Mouse (Mus musculus) lung, postnatal 14 days (tissue): ENCODE data around the gene Ift46.

Experiments used
- DNase-seq: peaks from one replicate; pipeline ENCODE4 v3.0.0; 2021

The Ift46 gene

DNA sequence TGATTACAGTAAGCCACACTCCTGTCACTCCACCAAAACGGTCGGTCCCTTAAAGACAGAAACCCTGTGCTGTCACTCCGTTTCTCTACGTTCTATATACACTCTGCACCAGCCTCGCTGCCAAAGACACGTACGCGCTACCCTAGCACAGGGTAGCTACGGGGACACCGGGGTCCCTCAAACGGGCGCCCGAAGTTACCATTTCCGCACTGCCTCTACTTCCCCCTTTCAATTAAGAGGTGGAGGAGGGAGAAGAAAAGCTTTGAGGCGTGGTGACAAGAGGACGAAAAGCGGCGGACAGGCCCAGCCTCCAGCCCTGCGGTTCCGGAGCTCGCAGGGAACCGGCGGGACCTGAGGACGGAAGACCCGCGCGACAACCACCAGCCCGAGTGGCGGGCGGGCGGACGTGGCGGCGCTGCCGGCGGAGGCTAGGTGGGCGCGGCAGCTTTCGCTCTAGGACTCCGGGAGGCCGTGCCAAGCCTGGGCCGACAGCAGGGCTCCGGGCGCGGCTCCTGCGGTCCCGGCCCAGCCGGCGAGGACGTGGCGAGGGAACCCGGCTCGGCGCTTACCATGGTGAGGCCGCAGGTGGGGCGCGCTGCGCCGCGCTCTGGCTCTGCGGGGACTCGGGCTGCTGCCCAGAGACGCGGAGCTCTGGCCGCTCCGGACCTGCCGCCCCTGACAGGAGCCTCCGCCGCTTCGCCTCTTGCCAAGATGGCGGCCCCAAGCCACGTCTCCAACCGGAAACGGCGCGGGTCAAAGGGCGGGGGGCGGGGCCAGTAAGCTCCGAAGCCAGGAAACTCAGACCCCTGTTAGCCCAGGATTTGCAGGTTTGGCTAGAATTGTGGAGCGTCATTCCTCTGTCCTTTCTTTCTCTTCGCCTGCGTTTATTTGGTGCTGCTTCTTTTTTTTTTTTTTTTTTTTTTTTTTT, at the start of gene Ift46, which contains the start of gene Arcn1:
TSS of gene Ift46 (plus strand) at position 808 of the 928 bp plus-strand sequence.
TSS of gene Arcn1 (minus strand) at position 745 of the 928 bp plus-strand sequence.
- DNase-seq: peak; percentile 84

DNA sequence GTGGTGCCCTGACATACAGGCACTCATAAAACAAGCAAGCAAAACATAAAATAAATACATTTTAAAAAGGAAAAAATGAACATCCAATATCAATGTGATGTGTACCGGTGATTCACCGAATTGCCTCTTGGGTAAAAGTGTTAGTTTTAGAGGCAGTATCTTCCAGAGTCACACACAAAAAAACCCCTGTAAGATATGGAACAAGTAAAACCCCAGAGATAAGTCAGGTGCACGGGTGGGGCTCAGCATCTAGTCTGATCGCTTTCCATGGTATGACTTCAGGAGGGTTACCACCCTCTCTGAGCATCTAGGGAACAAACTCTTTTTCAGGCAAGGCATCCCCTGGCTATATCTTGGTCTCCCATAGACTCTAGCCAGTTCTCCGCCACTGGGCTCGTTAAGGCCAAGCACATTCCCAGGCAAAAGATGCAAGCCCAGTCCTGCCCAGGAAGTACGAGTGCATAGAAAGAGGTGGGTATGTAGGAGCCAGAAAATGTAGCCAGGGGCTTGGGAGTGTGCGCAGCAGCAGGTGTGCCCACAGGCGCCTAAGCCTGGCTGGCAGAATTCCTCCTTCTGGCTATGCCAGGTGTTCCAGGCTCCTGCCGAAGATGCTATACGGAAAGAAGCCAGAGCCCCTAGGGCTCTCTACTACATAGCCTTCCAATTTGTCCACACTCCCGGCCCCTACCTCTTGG, 48.6 kb upstream of the Ift46 start:
- no peak for DNase-seq

DNA sequence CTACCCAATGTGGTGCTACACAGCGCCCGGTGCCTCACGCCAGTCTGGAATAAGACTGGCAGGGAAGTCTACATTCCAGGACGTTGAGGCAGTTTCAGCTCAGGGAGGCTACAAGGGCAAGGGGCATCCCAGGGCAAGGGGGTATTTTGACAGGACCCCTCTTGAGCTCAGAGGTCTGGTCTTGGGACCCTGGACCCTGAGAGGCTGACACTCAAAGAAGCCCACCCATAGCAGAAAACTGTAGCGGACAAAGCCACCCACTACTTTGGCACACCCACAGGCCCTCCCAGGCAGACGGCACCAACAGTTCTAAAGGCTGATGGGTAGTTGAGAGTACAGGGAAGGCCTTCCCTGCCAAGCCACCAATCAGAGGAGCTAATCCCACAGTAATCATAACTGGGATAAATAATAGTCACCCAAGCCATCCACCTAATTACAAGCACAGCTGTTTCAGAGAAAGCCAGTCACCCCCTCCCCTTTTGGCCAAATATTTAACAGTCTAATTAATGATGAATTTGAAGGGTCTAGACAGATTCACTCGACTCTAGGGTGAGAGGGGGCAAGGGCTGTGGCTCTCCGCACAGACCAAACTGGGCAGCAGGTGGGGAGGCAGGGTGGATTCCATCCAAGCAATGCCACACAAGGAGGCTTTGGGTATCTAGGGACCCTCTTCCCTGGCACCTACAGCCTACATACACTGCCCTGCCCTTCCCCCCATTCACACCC, 47.9 kb upstream of the Ift46 start:
- no peak for DNase-seq

DNA sequence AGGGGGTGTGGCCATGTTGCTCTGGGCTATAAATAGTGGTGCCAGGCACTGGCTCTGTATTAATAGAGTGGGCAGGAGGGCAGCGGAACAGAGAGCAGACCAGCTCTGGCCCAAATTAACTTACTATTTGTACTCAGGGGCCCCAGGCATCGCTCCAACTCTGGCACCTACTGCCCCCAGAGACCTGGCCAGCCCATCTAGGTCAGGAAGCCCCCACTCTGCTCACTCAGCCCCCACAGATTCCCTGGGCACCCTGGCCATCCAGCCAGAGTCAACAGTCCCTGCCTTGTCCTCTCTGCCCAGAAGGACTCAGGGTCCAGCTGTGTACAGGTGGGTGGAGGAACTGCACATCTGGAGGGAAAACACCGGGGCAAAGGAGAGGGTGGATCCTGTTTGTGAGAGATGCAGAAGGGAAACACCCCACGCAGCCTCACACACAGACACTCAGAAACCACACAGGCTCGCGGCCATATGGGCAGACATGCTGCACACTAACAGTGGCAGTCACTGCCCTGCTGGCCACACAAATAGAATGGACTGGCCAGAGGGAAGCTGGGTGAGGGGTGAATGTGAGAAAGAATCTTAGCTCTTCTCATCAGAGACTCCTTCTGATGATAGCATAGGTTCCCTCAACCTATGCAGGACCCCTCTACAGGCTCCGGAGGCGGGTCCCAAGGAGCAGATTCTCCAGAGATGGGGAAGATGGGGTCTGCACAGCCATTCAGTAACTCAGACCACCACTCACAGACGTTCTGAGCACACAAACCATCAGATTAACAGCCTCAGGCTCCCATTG, 47.2 kb upstream of the Ift46 start:
- no peak for DNase-seq

DNA sequence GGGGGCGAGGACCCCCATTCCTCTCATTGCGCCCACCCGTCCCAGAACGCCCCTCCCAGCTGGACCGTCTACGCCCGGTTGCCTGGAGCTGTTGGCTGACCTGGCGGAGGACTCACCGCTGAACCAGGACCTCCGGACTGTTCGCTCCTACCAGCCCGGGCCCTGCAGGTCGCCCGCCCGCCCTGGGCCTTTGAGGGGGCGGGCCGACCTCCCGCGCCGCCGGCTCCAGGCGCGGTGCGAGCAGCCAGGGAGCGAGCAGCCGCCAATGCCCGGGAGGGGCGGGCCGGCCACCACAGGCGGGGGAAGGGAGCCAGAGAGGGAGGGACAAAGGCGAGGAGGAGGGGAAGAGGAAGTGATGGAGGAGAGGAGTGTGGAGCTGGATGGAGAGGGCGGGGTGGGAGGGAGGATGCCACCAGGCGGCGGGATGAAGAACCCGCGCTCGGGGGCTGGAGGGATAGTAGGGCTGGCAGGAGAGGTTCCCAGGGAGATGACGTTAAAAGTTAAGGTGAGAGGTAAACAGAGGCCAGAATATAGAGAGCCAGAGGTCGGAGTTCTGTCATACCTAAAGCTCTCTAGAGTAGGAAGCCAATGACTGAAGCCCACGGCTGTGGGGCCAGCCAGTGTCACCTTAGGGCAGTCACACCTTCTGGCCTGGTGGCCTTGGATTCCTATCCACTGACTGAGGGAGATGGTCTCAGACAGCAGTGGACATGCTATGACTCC, 46.4 kb upstream of the Ift46 start:
- peak; percentile 86 for DNase-seq

DNA sequence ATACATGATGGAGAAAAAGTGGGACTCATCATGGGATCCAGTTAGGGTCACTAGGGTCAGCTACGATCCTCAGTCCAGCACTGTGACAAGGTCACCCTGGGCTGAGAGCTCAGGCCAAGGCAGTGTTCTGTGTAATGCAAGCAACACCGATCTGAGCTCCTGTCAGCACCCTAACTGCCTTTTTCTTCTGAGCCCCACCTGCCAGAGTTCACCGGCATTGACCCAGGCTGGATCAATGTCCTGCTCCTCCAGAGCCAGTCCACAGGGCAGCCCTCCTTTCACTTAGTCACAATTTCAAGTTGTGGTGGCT, 45.9 kb upstream of the Ift46 start:
- no peak for DNase-seq

DNA sequence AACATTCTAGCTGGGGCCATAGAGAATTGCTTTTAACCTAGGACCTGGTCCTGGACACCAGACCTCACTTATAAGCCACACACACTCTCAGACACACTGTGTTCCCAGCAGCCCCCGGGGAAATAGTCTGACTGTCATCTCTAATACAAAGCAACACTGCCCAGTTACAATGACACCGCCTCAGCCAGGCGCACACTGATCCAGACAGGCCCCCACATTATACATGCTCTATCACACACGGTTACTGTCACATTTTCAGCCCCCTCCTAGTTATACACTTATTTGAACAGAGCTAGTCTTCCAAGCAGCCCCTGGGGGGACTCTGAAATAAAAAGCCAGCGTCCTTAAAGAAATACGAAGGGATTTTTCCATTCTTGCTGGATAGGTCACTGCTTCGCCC, 45.1 kb upstream of the Ift46 start:
- DNase-seq: no peak

DNA sequence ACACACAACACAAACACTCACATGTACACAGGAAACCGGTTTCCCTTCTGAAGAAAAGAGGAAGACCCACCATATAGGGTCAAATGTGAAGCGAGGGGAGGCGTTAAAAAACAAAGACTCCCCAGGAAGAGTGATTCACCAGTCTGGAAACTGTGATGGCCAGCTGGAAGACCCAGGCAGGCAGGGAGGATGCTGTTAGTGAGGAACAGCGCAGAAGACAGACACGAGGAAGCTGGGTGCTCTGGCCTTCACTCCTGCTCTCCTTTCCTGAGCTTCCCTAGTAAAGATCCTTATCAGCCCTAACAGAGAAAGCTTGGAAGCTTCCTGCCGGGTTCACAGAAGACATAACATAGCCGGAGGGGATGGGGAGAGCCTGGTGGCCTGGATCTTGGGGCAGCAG, 44.7 kb upstream of the Ift46 start:
- no peak for DNase-seq

DNA sequence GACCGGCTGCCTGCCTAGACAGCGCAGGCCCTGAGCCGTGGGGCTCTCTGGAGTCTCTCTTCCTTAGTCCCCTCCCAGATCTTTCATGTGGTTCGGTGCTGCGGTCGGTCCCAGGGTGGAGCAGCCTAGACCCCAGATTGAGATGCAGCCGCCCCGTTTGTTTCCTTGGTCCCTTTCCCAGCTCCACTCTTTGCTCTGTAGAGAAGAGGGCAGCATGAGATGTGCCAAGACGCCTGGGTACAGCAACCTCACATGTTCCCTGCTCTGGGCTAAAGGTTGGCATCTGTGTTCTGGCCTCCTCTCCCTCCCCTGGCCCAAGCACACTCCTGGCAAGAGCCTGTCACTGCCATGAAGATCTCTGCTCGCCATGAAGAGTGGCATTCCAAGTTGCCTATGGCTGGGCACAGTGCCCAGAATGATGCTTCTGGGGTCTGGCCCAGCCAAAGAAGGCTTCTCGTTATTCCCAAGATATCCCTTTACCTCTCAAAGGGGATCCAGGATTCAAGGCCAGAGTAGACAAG, 44.1 kb upstream of the Ift46 start:
- DNase-seq: no peak

DNA sequence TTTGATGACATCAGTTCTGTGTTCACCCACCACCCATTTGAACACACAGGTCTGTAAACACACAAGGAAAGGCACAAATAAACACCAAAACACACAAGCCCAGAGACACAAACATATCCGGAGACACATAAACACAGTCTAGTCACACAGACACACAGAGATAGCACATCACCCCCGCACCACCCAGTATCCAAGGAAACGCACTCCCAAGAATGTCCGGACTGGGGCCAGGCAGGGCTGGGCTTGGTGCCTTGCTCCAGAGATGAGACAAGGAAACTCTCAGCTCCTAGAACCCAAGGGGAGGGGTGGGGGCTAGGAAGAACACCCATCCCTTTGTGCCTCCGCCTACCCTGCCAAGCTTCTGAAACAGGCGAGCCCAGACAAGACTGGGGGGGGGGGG, 43.5 kb upstream of the Ift46 start:
- DNase-seq: peak; percentile 74

DNA sequence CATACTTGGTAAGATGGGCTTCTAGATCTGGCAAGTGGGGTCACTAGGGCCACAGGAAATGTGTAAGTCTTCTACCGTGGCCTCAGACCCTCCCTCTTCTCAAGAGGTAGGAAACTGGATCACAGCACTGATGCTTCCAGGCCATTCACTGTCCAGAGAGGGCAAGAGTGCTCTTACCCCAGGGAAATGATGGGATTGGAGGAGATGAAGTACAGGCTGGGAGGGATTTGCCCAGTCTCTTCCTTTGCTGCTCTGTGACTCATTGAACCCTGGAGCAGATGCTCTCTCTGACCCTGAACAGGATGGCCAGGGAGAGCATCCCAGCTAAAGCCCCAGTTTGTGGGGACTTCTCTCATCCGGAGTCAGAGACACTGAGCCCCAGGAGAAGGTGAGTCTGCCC, 43.0 kb upstream of the Ift46 start:
- DNase-seq: no peak

DNA sequence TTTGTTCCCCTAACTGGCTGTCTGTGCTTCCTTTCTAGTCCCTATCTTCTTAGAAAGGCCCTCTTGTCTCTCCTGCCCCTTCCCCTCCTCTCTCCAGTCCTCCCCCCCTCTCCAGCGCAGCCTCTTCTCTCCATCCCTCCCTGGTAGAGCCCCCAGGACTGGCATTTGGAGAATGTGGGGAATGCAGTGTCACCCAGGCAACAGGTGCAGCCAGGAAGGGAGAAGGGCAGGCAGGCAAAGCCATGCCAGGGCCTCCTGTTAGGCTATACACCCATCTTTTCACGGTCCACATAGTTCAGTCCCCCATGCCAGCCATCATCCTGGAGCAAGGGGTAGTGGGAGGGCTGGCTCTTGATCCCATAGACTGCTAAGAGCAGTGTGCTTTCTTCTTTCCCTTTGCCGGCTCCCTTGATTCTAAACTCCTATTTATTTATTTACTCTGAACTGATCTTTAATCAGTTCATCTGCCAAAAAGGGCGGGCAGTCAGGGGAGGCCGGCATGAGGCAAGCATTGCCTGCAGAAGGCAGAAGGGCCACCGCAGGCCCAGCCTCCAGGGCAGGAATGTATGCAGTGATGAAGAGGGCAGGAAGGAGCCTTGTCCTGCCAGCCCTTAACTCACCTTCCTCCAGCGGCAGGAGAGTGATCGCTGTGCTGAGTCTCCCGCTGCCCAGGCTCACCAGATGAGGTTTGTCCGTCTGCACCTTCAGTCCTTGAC, 41.1 kb upstream of the Ift46 start:
- DNase-seq: no peak

DNA sequence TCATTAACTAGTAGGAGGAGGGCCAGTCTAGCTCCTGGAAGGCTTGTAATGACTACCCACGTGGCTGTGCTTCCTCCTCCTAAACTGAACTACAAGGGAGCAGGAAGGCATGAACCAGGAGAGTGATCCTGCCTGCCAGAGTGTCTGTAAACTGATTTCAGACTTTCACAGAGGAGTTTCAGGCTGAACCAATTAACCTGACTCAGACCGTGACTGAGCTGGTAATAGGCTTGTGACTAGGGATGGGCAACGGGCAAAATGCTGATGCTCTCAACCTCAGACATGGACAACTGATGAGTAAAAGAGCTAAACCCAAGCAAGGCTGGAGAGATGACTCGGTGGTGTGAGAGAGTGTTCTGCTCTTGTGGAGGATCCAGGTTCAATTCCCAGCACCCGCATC, 40.3 kb upstream of the Ift46 start:
- no peak for DNase-seq

DNA sequence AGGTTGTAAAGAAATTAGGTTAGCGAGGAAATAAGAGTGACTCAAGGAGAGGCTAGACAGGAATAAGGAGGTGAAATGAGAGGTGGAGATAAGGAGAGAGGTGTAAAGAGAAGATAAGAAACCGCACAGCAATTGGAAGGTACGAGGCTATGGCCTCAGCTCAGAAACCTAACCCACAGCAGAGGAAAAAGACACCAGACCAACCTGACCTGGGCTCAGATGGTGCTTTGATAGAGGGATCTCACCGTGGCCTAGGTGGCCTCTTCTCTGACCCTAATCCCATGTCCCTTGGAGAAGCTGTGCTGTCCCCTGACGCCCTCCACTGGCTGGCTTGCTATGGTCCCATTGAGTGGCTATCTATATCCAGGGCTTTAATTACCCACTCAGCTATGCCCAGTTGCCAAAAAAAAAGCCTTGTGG, 35.6 kb upstream of the Ift46 start:
- no peak for DNase-seq

DNA sequence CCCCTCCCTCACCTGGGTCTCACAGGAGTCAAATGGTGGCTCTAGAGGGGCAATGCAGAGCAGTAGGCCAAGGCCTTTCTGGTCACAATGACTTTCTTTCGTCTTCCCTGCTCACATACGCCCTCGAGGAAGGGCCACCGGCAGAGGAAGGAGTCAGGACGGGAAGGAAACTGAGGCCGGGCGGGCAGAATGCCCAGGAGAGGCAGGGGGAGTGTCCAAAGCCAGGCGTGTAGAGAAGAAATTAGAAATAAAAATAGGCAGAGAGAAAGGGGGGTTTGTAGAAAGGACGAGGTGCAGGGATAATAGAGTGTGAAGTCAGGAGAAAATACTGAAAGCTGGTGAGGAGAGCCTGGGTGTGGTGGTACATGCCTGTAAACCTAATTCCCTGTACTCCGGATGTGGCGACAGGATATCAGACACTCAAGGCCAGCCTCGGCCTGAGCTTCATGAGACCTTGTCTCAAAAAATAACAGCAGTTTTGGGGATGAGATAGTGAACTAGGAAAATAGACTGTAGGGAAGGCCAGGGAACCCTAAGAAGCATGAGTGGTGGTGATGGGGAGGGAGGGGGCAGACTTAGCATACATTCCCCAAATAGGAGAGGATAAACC, 34.7 kb upstream of the Ift46 start:
- DNase-seq: peak; percentile 57

DNA sequence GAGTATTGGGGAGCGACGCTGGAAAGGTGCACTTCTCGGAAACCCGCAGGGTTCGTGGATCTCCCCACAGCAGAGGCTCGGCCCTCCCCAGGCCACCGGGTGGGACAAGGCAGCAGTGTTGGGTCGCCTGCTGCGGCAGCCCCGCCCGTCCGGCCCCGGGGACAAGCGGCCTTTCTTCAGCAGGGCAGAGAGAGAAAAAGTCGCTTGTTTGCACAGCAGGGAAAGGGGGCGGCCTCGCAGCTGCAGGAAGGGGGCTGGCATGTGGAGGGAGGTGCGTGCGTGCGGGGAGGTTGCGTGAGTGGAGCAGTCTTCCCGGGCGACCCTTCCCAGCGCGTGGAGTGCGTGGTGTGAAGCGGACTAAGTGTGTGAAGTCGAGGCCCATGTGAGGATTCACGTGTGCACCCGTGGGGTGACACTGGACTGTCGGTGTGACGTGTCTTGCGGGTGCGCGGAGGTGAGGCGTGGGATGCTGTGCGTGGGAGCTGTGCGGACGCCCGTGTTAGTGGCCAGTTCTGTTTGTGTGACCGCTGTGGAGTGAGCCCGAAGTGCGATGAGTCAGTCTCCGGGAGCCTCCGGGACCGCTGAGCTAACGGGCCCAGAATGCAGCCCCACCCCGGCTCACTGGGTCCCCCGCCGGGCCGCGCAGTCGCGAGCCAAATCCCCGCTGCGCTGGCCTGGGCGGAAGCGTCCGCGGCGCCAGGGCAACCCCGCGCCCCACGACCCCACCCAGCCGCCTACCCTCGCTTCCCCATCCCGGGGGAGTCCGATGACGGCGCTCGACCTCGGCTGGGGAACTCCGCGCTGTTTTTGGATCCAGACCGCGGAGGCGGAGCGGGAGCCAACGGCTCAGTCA, 33.8 kb upstream of the Ift46 start:
- peak; percentile 69 for DNase-seq

DNA sequence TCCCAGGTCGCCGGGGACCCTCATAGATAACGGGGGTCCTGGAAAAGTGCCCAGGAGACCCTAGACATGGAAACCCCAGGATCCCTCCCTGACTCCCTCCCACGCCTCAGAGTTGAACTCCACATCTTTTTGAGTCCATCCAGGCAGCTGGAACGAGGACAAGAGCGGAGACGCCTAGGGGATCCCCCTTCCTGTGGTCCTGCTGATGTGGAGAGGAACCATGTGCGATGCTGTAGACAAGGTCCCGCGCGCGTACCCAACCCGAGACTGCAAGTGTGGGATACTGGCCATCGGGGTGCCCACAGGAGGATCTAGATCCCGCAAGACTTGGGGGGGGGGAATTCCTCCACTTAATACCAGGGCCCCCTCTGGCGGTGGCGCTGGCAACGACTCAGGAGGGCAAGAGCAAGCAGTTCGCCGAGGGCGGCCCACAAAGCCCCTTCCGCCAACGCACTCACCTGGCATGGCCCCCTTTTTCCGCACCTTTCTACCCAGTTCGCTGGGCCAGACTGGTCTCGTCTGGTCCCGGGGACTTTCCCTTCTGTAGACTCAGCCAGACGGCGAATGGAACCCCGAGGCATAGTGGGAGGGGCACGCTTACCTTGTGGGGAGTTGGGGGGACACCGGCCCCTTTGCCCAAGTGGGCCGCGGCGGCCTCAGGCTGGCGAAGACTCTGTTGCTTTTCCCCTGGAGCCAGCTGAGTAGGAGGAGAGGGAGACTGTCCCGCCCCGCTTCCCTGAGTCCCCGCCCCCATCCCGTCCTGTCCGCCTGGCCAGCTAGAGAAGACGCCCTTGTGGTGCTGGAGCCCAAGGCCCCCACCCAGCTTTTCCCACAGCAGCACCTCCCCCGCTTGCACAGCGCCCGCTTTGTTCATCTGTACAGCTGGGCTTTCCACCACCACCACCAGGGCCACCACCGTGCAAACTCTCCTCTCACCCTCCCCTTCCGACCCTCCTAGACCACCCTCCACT, 32.9 kb upstream of the Ift46 start, which contains the start of gene Phldb1:
TSS of gene Phldb1 (minus strand) at position 675 of the 971 bp plus-strand sequence.
- DNase-seq: peak; percentile 84

DNA sequence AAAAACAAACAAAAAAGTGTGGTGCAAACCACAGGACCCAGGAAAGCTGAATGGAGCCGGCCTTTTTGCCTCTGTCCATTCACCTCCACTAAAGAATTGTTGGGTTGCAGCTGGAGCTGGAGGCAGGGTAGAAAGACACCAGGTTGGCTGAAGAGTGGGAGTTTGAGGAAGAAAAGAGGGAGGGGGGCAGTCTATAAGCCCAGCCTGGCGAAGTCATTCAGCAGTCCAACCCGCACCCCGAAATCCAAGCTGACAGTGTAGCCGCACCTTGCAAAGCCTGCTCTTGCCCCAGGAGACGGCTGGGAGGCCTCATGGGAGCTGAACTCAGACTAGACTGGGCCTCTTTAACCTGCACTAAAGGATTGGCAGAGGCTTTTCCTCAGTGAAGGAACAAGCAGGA, 31.8 kb upstream of the Ift46 start:
- no peak for DNase-seq
